Mouse (Mus musculus): ENCODE measurements around the gene Gm1123. TPM values are rescaled to one million over a fixed set of nuclear protein-coding genes. Genes with fewer than 3 reads are reported as not detected.

Gene Gm1123
- polyA plus RNA-seq, 1 experiment from 2014 or later, result 45.9 TPM

- Histone ChIP-seq H3K4me1 (replicated peaks; ENCODE audit: control insufficient read depth, insufficient read depth, low read length) (no peaks in the 10 kb centered on the region), H3K9ac (ENCODE audit: low read depth, low read length) (no peak overlapping the region), H3K36me3 (ENCODE audit: control insufficient read depth, insufficient read depth) (0 out of 2 replicates have a peak, but pooled peaks cover 4% of the 10 kb centered on the region), H3K9me3 (ENCODE audit: control insufficient read depth) (no peaks in the 10 kb centered on the region), H3K27ac (ENCODE audit: low read depth, low read length) (no peak overlapping the region), H3K4me2 (replicated peaks; ENCODE audit: low read depth) (no peak overlapping the region), H3K4me3 (ENCODE audit: low read depth, low read length) (no peak overlapping the region), H3K27me3 (replicated peaks; ENCODE audit: control insufficient read depth, insufficient read depth, low read length) (no peaks in the 10 kb centered on the region)
- no peak for ATAC-seq
- no peak for TF ChIP-seq CTCF (IDR thresholded peaks at IDR 0.05; ENCODE audit: low read depth)
- 85% methylated on average over 5 of the region's 5 CpGs for WGBS
Measured at GRCm38 (mm10) chr9:99065311-99065710, 29.8 kb upstream of the Gm1123 start.

- no peaks in the 10 kb centered on the region for H3K9me3 ChIP-seq (ENCODE audit: control insufficient read depth)
- no peaks in the 10 kb centered on the region for H3K27me3 ChIP-seq (replicated peaks; ENCODE audit: control insufficient read depth, insufficient read depth, low read length)
- H3K9ac ChIP-seq (ENCODE audit: low read depth, low read length), result no peak overlapping the region
- H3K27ac ChIP-seq (ENCODE audit: low read depth, low read length), result no peak overlapping the region
- H3K4me1 ChIP-seq (replicated peaks; ENCODE audit: control insufficient read depth, insufficient read depth, low read length), result no peaks in the 10 kb centered on the region
- H3K4me2 ChIP-seq (replicated peaks; ENCODE audit: low read depth), result no peak overlapping the region
- H3K36me3 ChIP-seq (ENCODE audit: control insufficient read depth, insufficient read depth), result no peaks in the 10 kb centered on the region; the same call in 1 of the 2 replicates
- ATAC-seq, result no peak
- peak; percentile 53 for TF ChIP-seq CTCF (IDR thresholded peaks at IDR 0.05; ENCODE audit: low read depth)
- no peak overlapping the region for H3K4me3 ChIP-seq (ENCODE audit: low read depth, low read length)
- 42% methylated on average over 2 of the region's 2 CpGs for WGBS
Measured at GRCm38 (mm10) chr9:99064216-99064615, 28.7 kb upstream of the Gm1123 start.

GRCm38 (mm10) chr9:99062544-99062943, 27.0 kb upstream of the Gm1123 start:
- H3K4me3 ChIP-seq (ENCODE audit: low read depth, low read length), result no peak overlapping the region

GRCm38 (mm10) chr9:99057751-99058150, 22.2 kb upstream of the Gm1123 start:
- ATAC-seq, result no peak
- H3K36me3 ChIP-seq (ENCODE audit: control insufficient read depth, insufficient read depth), result no peaks in the 10 kb centered on the region; the same call in 1 of the 2 replicates
- WGBS, result 78% methylated on average over 3 of the region's 3 CpGs
- no peak overlapping the region for H3K27ac ChIP-seq (ENCODE audit: low read depth, low read length)
- no peak overlapping the region for H3K9ac ChIP-seq (ENCODE audit: low read depth, low read length)
- H3K9me3 ChIP-seq (ENCODE audit: control insufficient read depth), result no peaks in the 10 kb centered on the region
- no peak overlapping the region for H3K4me3 ChIP-seq (ENCODE audit: low read depth, low read length)
- TF ChIP-seq CTCF (IDR thresholded peaks at IDR 0.05; ENCODE audit: low read depth), result no peak
- H3K27me3 ChIP-seq (replicated peaks; ENCODE audit: control insufficient read depth, insufficient read depth, low read length), result no peaks in the 10 kb centered on the region
- H3K4me1 ChIP-seq (replicated peaks; ENCODE audit: control insufficient read depth, insufficient read depth, low read length), result no peaks in the 10 kb centered on the region
- H3K4me2 ChIP-seq (replicated peaks; ENCODE audit: low read depth), result no peak overlapping the region

More at GRCm38 (mm10) chr9:99062544-99062943, 27.0 kb upstream of the Gm1123 start:
- Histone ChIP-seq H3K36me3 (ENCODE audit: control insufficient read depth, insufficient read depth) (no peaks in the 10 kb centered on the region; the same call in 1 of the 2 replicates), H3K4me1 (replicated peaks; ENCODE audit: control insufficient read depth, insufficient read depth, low read length) (no peaks in the 10 kb centered on the region), H3K9me3 (ENCODE audit: control insufficient read depth) (no peaks in the 10 kb centered on the region), H3K27me3 (replicated peaks; ENCODE audit: control insufficient read depth, insufficient read depth, low read length) (no peaks in the 10 kb centered on the region), H3K27ac (ENCODE audit: low read depth, low read length) (no peak overlapping the region), H3K9ac (ENCODE audit: low read depth, low read length) (no peak overlapping the region), H3K4me2 (replicated peaks; ENCODE audit: low read depth) (no peak overlapping the region)
- no peak for ATAC-seq
- WGBS, result 39% methylated on average over 7 of the region's 7 CpGs
- TF ChIP-seq CTCF (IDR thresholded peaks at IDR 0.05; ENCODE audit: low read depth), result peak; percentile 95

- H3K27ac ChIP-seq (ENCODE audit: low read depth, low read length), result no peak overlapping the region
- no peak for ATAC-seq
- no peaks in the 10 kb centered on the region for H3K4me1 ChIP-seq (replicated peaks; ENCODE audit: control insufficient read depth, insufficient read depth, low read length)
- no peak overlapping the region for H3K4me3 ChIP-seq (ENCODE audit: low read depth, low read length)
- no peaks in the 10 kb centered on the region for H3K27me3 ChIP-seq (replicated peaks; ENCODE audit: control insufficient read depth, insufficient read depth, low read length)
- H3K9ac ChIP-seq (ENCODE audit: low read depth, low read length), result no peak overlapping the region
- 0 out of 2 replicates have a peak, but pooled peaks cover 14% of the 10 kb centered on the region for H3K36me3 ChIP-seq (ENCODE audit: control insufficient read depth, insufficient read depth)
- WGBS, result 55% methylated on average over 6 of the region's 6 CpGs
- TF ChIP-seq CTCF (IDR thresholded peaks at IDR 0.05; ENCODE audit: low read depth), result no peak
- no peak overlapping the region for H3K4me2 ChIP-seq (replicated peaks; ENCODE audit: low read depth)
- no peaks in the 10 kb centered on the region for H3K9me3 ChIP-seq (ENCODE audit: control insufficient read depth)
Measured at GRCm38 (mm10) chr9:99049760-99050159, 14.2 kb upstream of the Gm1123 start.

- Histone ChIP-seq H3K27me3 (replicated peaks; ENCODE audit: control insufficient read depth, insufficient read depth, low read length) (no peaks in the 10 kb centered on the region), H3K9me3 (ENCODE audit: control insufficient read depth) (no peaks in the 10 kb centered on the region), H3K27ac (ENCODE audit: low read depth, low read length) (no peak overlapping the region), H3K9ac (ENCODE audit: low read depth, low read length) (no peak overlapping the region), H3K4me2 (replicated peaks; ENCODE audit: low read depth) (no peak overlapping the region), H3K4me3 (ENCODE audit: low read depth, low read length) (no peak overlapping the region), H3K4me1 (replicated peaks; ENCODE audit: control insufficient read depth, insufficient read depth, low read length) (no peaks in the 10 kb centered on the region), H3K36me3 (ENCODE audit: control insufficient read depth, insufficient read depth) (0 out of 2 replicates have a peak, but pooled peaks cover 14% of the 10 kb centered on the region)
- TF ChIP-seq CTCF (IDR thresholded peaks at IDR 0.05; ENCODE audit: low read depth), result no peak
- no peak for ATAC-seq
- WGBS, result 82% methylated on average over 1 of the region's 1 CpGs
Measured at GRCm38 (mm10) chr9:99048724-99049250, 13.3 kb upstream of the Gm1123 start.
